Mouse (Mus musculus) midbrain, postnatal 0 days (tissue): ENCODE data around the gene Gm21969. TPM values are rescaled to one million over a fixed set of nuclear protein-coding genes. Genes with fewer than 3 reads are reported as not detected.

Source experiments
- ATAC-seq: fragments of 200-750 bp; cut with Nextera tagmentation; 2 replicates; pipeline ENCODE4 v1.8.0; 2017; ENCODE audit warnings: moderate number of reproducible peaks, mild to moderate bottlenecking, moderate TSS enrichment, moderate library complexity; ENCODE audit not compliant: low FRiP score
- DNase-seq: peaks from one replicate; pipeline ENCODE4 v3.0.0-alpha.2; 2015; ENCODE audit warnings: low spot score
- H3K27ac ChIP-seq: fragments of 300-500 bp; sonication (generic); 2 replicates; pipeline ENCODE4 v1.5.1; 2014; ENCODE audit warnings: low read depth, mild to moderate bottlenecking, low read length, mixed read lengths
- H3K27me3 ChIP-seq: fragments of 300-500 bp; sonication (generic); 2 replicates; pipeline ENCODE4 v1.6.1; 2014; ENCODE audit warnings: low read length, control low read depth, mixed read lengths; ENCODE audit not compliant: insufficient read depth
- H3K36me3 ChIP-seq: fragments of 300-500 bp; sonication (generic); 2 replicates; pipeline ENCODE4 v1.6.1; 2014; ENCODE audit warnings: low read length, control low read depth, mixed read lengths; ENCODE audit not compliant: insufficient read depth
- H3K4me1 ChIP-seq: fragments of 300-500 bp; sonication (generic); 2 replicates; pipeline ENCODE4 v1.6.1; 2014; ENCODE audit warnings: mild to moderate bottlenecking, control low read depth, antibody characterized with exemption, low read length, mixed read lengths; ENCODE audit not compliant: insufficient read depth
- H3K4me2 ChIP-seq: fragments of 300-500 bp; sonication (generic); 2 replicates; pipeline ENCODE4 v1.6.1; 2014; ENCODE audit warnings: low read depth, mild to moderate bottlenecking, low read length, mixed read lengths; ENCODE audit not compliant: poor library complexity, severe bottlenecking
- H3K4me3 ChIP-seq: fragments of 300-500 bp; sonication (generic); 2 replicates; pipeline ENCODE4 v1.5.1; 2014; ENCODE audit warnings: low read depth, mild to moderate bottlenecking, low read length, moderate library complexity
- H3K9ac ChIP-seq: fragments of 300-500 bp; sonication (generic); replicated peaks from 2 replicates; pipeline ENCODE4 v1.6.1; 2014; ENCODE audit warnings: mild to moderate bottlenecking, low read length, moderate library complexity, mixed read lengths; ENCODE audit not compliant: poor library complexity, severe bottlenecking
- H3K9me3 ChIP-seq: fragments of 300-500 bp; sonication (generic); 2 replicates; pipeline ENCODE4 v1.6.1; 2016; ENCODE audit warnings: low read length, control low read depth
- CTCF ChIP-seq: IDR thresholded peaks from 2 replicates; pipeline ENCODE4 v1.5.1; 2016; ENCODE audit warnings: antibody characterized with exemption, mild to moderate bottlenecking
- WGBS: fragments of 180-500 bp; shearing (Covaris S2); extraction: QIAGEN DNeasy Blood & Tissue Kit; methylation state at CpG from one replicate; pipeline ENCODE4 v1.1.7; 2014; 5-methylcytosine and 5-hydroxymethylcytosine counted together
- polyA plus RNA-seq: library from polyadenylated mRNA; unstranded; fragments of >200 nt; fragmentation: Nextera tagmentation; extraction: Ambion mirVana; gene quantifications from 2 replicates; pipeline ENCODE4 v1.2.1, GENCODE M21; 2015
- total RNA-seq: library from RNA; depleted of rRNA; stranded (reverse); fragments of >200 nt; gene quantifications from 2 replicates; pipeline ENCODE4 v1.2.3, GENCODE M21; 2014; rRNA removed

Gm21969 gene
- total RNA-seq, result not detected in 2 replicates
- polyA plus RNA-seq, result not detected in 2 replicates

DNA sequence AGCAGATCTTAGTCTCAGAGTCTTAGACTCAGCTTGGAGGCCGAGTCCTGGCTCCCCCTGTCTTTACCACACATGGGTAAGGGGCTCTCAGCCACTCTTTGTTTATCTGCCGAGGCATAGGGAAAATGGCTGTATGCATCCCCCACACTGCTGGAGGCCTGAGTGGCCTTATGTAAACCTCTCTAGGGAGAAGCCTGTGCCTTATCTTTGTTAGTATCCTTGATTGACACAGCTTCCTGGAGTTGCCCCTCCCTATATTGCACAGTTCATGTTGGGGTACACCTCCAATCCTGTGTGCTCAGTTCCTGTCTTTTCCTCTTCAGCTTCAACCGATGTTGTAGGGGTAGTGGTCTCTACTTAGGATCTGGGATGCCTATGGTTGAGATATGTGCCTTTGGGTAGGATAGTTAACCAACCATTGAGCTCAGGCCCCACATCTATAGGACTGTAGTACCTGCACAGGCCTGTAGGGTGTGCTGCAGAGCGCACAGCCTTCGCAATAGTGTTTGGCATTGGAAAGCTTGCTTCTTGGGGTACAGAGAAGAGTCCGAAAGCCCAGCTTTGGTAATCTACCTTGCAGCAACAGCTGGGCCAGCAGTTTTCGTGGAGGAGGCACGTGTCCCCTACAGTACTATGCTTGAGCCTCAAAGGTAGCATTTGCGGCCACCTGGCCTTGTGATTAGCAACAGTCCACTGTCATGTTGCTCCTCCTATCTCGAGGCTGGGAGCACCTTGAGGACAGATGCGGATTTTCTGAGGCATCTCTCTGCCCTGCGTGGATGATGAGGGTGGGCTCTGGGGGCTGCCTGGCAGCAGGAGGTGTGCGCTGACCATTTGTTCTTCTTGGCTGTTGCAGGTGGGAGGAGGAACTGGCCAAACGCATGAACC lies at the start of gene Gm21969:
Gene Gm21969, plus strand, starts transcription at position 830 of the 888 bp plus-strand sequence.
- ATAC-seq (no peak), DNase-seq (no peak)
- peak within 1 kb of the TSS; percentile 18; the same call in 1 of the 2 replicates for H3K27ac ChIP-seq
- peaks cover 22% of the 10 kb centered on the region for H3K36me3 ChIP-seq
- 55% methylated on average over 14 of the region's 14 CpGs for WGBS
- peaks cover 15% of the 10 kb centered on the region for H3K4me1 ChIP-seq
- H3K4me3 ChIP-seq, result no peak within 1 kb of the TSS
- no peaks in the 10 kb centered on the region for H3K27me3 ChIP-seq
- no peaks in the 10 kb centered on the region for H3K9me3 ChIP-seq
- H3K9ac ChIP-seq, result no peak within 1 kb of the TSS; the same call in 1 of the 2 replicates
- TF ChIP-seq CTCF, result peak; percentile 82
- H3K4me2 ChIP-seq, result no peak within 1 kb of the TSS

DNA sequence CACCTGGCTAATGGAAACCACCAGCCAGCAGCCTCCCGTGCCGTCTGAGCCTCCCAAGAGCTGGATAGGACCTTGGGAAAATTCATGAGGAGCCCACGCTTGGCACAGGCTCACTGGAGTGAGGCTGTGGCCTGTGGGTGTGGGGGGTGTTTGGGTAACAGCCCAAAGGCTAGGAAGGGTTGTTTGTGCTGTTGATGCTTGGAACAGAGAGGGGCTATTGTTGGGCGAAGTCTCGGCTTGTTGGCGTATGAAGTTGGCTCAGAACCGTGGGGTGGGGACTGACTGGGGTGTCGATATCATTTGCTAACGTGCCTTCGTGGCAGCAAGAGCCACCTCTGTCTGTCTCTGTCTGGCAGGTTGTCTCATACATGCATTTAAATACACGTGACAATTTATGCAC lies 47.8 kb upstream of the Gm21969 start:
- H3K27me3 ChIP-seq, result no peaks in the 10 kb centered on the region
- H3K4me3 ChIP-seq, result no peak overlapping the region
- no peak for TF ChIP-seq CTCF
- H3K9ac ChIP-seq, result no peak overlapping the region
- no peak for ATAC-seq
- no peak for DNase-seq
- WGBS, result 89% methylated on average over 11 of the region's 11 CpGs
- no peaks in the 10 kb centered on the region for H3K9me3 ChIP-seq
- no peaks in the 10 kb centered on the region for H3K36me3 ChIP-seq
- no peak overlapping the region for H3K27ac ChIP-seq
- no peak overlapping the region for H3K4me2 ChIP-seq
- no peaks in the 10 kb centered on the region for H3K4me1 ChIP-seq

DNA sequence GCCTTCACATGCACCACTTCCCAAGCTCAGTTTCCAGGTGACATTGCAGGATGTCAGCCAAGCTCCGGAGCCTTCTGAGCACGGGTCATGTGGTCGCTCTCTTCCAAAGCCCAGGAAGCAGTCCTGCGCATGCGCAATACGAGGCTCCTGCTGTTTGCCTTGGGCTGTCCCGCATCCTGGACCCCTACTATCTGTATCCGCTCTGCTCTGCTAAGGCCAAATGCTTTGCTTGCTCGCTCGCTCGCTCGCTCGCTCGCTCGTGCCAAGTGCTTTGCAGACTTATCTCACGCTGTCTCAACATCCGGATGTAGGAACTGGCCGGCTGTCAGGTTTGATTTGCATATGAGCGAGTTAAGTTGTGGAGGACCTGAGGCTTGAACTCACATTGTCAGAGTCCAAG lies 47.0 kb upstream of the Gm21969 start:
- Histone ChIP-seq H3K27ac (no peak overlapping the region), H3K4me1 (no peaks in the 10 kb centered on the region), H3K36me3 (no peaks in the 10 kb centered on the region), H3K4me3 (no peak overlapping the region), H3K4me2 (no peak overlapping the region), H3K27me3 (no peaks in the 10 kb centered on the region), H3K9ac (no peak overlapping the region), H3K9me3 (no peaks in the 10 kb centered on the region)
- WGBS, result 75% methylated on average over 19 of the region's 19 CpGs
- DNase-seq, result peak; percentile 28
- no peak for TF ChIP-seq CTCF
- ATAC-seq, result no peak

DNA sequence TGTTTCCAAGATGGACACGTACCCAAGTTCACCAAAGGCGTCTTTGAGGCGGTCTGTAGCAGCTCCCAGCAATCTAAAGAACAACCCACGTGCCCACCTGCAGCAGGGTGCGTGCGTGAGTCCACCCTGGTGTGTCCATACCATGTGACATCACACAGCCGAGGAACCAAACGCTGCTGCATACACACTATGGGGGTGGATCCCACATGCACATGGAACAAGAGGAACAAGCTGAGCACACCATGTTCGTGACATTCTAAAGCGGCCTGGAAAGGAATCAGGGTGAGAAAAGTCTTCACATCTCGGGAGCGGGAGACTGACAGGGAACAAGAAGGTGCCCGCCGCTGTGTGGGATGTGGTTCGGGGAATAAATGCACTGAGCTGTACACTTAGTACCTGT lies 34.6 kb upstream of the Gm21969 start:
- Histone ChIP-seq H3K4me1 (no peaks in the 10 kb centered on the region), H3K27me3 (no peaks in the 10 kb centered on the region), H3K9ac (no peak overlapping the region), H3K9me3 (no peaks in the 10 kb centered on the region), H3K4me3 (no peak overlapping the region), H3K36me3 (no peaks in the 10 kb centered on the region), H3K4me2 (no peak overlapping the region), H3K27ac (no peak overlapping the region)
- DNase-seq, result no peak
- no peak for ATAC-seq
- no peak for TF ChIP-seq CTCF
- WGBS, result 84% methylated on average over 15 of the region's 15 CpGs

DNA sequence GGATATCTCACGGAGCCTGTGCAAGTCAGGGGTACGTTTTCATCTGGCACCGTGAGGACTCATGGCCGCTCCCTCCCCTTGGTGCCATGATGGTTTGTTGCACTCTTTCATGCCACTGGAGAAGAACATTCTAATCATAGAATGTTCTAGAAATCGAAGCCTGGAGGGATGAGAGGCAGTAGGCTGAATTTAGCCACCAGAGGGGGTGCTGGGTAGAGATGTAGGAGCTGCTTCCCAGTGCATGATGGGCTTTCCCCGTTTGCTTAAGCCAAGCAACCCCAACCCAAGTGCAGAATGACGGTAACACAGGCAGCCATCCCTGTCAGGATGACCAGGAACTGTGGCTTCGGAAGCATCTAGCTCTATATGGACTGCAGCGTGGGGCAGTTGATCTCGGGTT lies 32.2 kb upstream of the Gm21969 start:
- H3K36me3 ChIP-seq, result no peaks in the 10 kb centered on the region
- 79% methylated on average over 10 of the region's 10 CpGs for WGBS
- no peak overlapping the region for H3K27ac ChIP-seq
- ATAC-seq, result no peak
- TF ChIP-seq CTCF, result peak; percentile 49
- 0 out of 2 replicates have a peak, but pooled peaks cover 3% of the 10 kb centered on the region for H3K4me1 ChIP-seq
- no peak overlapping the region for H3K4me3 ChIP-seq
- no peaks in the 10 kb centered on the region for H3K27me3 ChIP-seq
- no peak for DNase-seq
- H3K9me3 ChIP-seq, result no peaks in the 10 kb centered on the region
- no peak overlapping the region for H3K4me2 ChIP-seq
- H3K9ac ChIP-seq, result no peak overlapping the region

DNA sequence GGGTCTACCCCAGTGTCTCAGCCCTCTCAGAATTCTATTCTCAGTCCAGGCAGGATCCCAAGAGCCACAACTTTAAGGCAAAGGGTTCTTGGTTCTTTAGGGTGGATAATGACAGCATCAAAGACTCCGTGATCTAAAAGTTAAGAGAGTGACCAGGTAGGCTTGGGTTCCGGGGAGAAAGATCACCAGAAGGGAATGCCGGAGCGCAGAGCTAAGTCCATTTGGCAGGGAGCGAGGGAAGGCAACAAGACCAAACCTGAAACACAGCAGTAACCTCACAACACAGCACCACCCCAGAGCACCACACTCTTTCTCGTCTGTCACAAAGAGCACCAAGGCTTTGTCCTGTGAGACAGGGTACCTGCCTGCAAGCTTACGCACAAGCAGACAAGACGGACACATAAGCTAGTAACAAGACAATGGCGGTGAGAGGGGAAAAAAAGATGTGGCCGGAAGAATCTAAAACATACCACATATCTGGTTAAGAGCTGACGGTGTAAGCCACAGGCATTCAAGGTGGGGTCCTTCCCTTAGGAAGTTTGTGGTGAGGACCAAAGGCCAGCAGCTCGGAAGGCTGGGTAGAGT lies 30.0 kb upstream of the Gm21969 start:
- WGBS, result 89% methylated on average over 12 of the region's 12 CpGs
- no peaks in the 10 kb centered on the region for H3K36me3 ChIP-seq
- H3K4me1 ChIP-seq, result peaks cover 17% of the 10 kb centered on the region; the same call in 1 of the 2 replicates
- H3K27me3 ChIP-seq, result no peaks in the 10 kb centered on the region
- peak overlapping the region; percentile 91; the same call in 1 of the 2 replicates for H3K27ac ChIP-seq
- TF ChIP-seq CTCF, result no peak
- DNase-seq (no peak), ATAC-seq (no peak)
- H3K4me2 ChIP-seq, result no peak overlapping the region
- no peaks in the 10 kb centered on the region for H3K9me3 ChIP-seq
- H3K4me3 ChIP-seq, result no peak overlapping the region
- 0 out of 2 replicates have a peak overlapping the region, but pooled peaks have one; percentile 54 for H3K9ac ChIP-seq
